Mouse (Mus musculus) MEL (cell line): Measurements from ENCODE around the gene Olfr630. TPM values are rescaled to one million over a fixed set of nuclear protein-coding genes. Genes with fewer than 3 reads are reported as not detected.
A peak's percentile ranks its signal among the peaks of the same experiment; 100 is the strongest.

Experiments used
- DNase-seq: peaks from one replicate; pipeline ENCODE4 v3.0.0; 2011; ENCODE audit warnings: low read depth, low spot score
- H3K27ac ChIP-seq: 2 replicates; pipeline ENCODE4 v1.5.1; 2012; ENCODE audit warnings: low read depth, mild to moderate bottlenecking, control low read depth, low read length, moderate library complexity; ENCODE audit not compliant: control insufficient read depth
- H3K27me3 ChIP-seq, 2 experiments: fragments of 150-350 bp in 1 of 2; sonication (generic) in 1 of 2; 2 replicates each; pipeline ENCODE4 v1.6.1; 2012; ENCODE audit warnings: low read length in 2 of 2, mild to moderate bottlenecking in 2 of 2, improper control_type of control experiment in 1 of 2, moderate library complexity in 1 of 2; ENCODE audit not compliant: insufficient read depth in 2 of 2, control insufficient read depth in 1 of 2
- H3K36me3 ChIP-seq, 2 experiments: 2 replicates each; pipeline ENCODE4 v1.6.1; 2012 to 2014; ENCODE audit warnings: low read length in 2 of 2, improper control_type of control experiment in 1 of 2, inconsistent platforms in 1 of 2, mild to moderate bottlenecking in 1 of 2; ENCODE audit not compliant: insufficient read depth in 2 of 2, control insufficient read depth in 1 of 2
- H3K4me1 ChIP-seq, 2 experiments: fragments of 150-350 bp in 1 of 2; sonication (generic) in 1 of 2; 2 replicates each; pipeline ENCODE4 v1.6.1; 2012; ENCODE audit warnings: low read length in 2 of 2, improper control_type of control experiment in 1 of 2, mild to moderate bottlenecking in 1 of 2; ENCODE audit not compliant: insufficient read depth in 2 of 2, control insufficient read depth in 1 of 2
- H3K4me3 ChIP-seq, 2 experiments: fragments of 150-350 bp in 1 of 2; sonication (generic) in 1 of 2; 2 replicates each; pipeline ENCODE4 v1.5.1; 2012; ENCODE audit warnings: low read depth in 2 of 2, low read length in 2 of 2, mild to moderate bottlenecking in 2 of 2, moderate library complexity in 2 of 2, control low read depth in 1 of 2, improper control_type of control experiment in 1 of 2; ENCODE audit not compliant: control insufficient read depth in 1 of 2, insufficient read depth in 1 of 2
- H3K79me2 ChIP-seq: 2 replicates; pipeline ENCODE4 v1.6.1; 2012; ENCODE audit warnings: mild to moderate bottlenecking, low read length, moderate library complexity; ENCODE audit not compliant: control insufficient read depth, poor library complexity, insufficient read depth
- H3K9ac ChIP-seq: 2 replicates; pipeline ENCODE4 v1.6.1; 2012; ENCODE audit warnings: low read depth, mild to moderate bottlenecking, control low read depth, low read length, moderate library complexity; ENCODE audit not compliant: control insufficient read depth, poor library complexity, severe bottlenecking
- H3K9me3 ChIP-seq: fragments of 150-350 bp; sonication (generic); replicated peaks from 2 replicates; pipeline ENCODE4 v1.6.1; 2012; ENCODE audit warnings: mild to moderate bottlenecking, low read length, improper control_type of control experiment, moderate library complexity; ENCODE audit not compliant: insufficient read depth
- BHLHE40 ChIP-seq: IDR thresholded peaks from 2 replicates; pipeline ENCODE4 v1.6.1; 2012; ENCODE audit warnings: low read depth, mild to moderate bottlenecking, inconsistent platforms, low read length, improper control_type of control experiment, borderline replicate concordance
- CHD1 ChIP-seq: IDR thresholded peaks from 2 replicates; pipeline ENCODE4 v1.6.1; 2012; ENCODE audit warnings: low read depth, mild to moderate bottlenecking, inconsistent platforms, low read length, improper control_type of control experiment
- CHD2 ChIP-seq: IDR thresholded peaks from 2 replicates; pipeline ENCODE4 v1.6.1; 2011; ENCODE audit warnings: low read length, improper control_type of control experiment
- CTCF ChIP-seq, 3 experiments: IDR thresholded peaks in 2 of 3; conservative IDR thresholded peaks in 1 of 3; 2 replicates each; pipeline ENCODE4 v1.5.1; 2011 to 2012; ENCODE audit warnings: low read length in 3 of 3, low read depth in 2 of 3, mild to moderate bottlenecking in 2 of 3, improper control_type of control experiment in 1 of 3, inconsistent platforms in 1 of 3, mixed read lengths in 1 of 3, moderate library complexity in 1 of 3; ENCODE audit not compliant: control insufficient read depth in 1 of 3, insufficient read depth in 1 of 3, poor library complexity in 1 of 3, severe bottlenecking in 1 of 3
- ELF1 ChIP-seq: IDR thresholded peaks from 2 replicates; pipeline ENCODE4 v1.6.1; 2014; ENCODE audit warnings: low read depth, mild to moderate bottlenecking, inconsistent platforms, low read length, improper control_type of control experiment, moderate library complexity
- GABPA ChIP-seq: IDR thresholded peaks from 2 replicates; pipeline ENCODE4 v1.6.1; 2012; ENCODE audit warnings: low read depth, mild to moderate bottlenecking, inconsistent platforms, low read length, improper control_type of control experiment, moderate library complexity
- GATA1 ChIP-seq: IDR thresholded peaks from 2 replicates; pipeline ENCODE4 v1.6.1; 2011; ENCODE audit warnings: low read depth, low read length, improper control_type of control experiment
- KAT2A ChIP-seq: conservative IDR thresholded peaks from 2 replicates; pipeline ENCODE4 v1.6.1; 2012; ENCODE audit warnings: low read depth, low read length, improper control_type of control experiment, inconsistent platforms
- MAFK ChIP-seq: IDR thresholded peaks from 2 replicates; pipeline ENCODE4 v1.6.1; 2011; ENCODE audit warnings: low read depth, mild to moderate bottlenecking, low read length, improper control_type of control experiment, borderline replicate concordance
- MEF2A ChIP-seq: IDR thresholded peaks from 2 replicates; pipeline ENCODE4 v1.6.1; 2014; ENCODE audit warnings: low read depth, mild to moderate bottlenecking, inconsistent platforms, low read length, improper control_type of control experiment; ENCODE audit not compliant: poor library complexity, insufficient replicate concordance, severe bottlenecking; ENCODE audit errors: extremely low read depth
- MXI1 ChIP-seq: IDR thresholded peaks from 2 replicates; pipeline ENCODE4 v1.6.1; 2011; ENCODE audit warnings: mild to moderate bottlenecking, low read depth, low read length, improper control_type of control experiment
- MYC ChIP-seq: IDR thresholded peaks from 2 replicates; pipeline ENCODE4 v1.6.1; 2011; ENCODE audit warnings: low read depth, mild to moderate bottlenecking, low read length, improper control_type of control experiment, moderate library complexity
- NELFE ChIP-seq: IDR thresholded peaks from 2 replicates; pipeline ENCODE4 v1.6.1; 2011; ENCODE audit warnings: low read depth, low read length, improper control_type of control experiment
- RAD21 ChIP-seq: IDR thresholded peaks from 2 replicates; pipeline ENCODE4 v1.6.1; 2011; ENCODE audit warnings: mild to moderate bottlenecking, low read depth, low read length, improper control_type of control experiment
- SIN3A ChIP-seq: IDR thresholded peaks from 2 replicates; pipeline ENCODE4 v1.6.1; 2012; ENCODE audit warnings: low read length, improper control_type of control experiment, inconsistent platforms
- SMC3 ChIP-seq: IDR thresholded peaks from 2 replicates; pipeline ENCODE4 v1.6.1; 2011; ENCODE audit warnings: low read depth, low read length, improper control_type of control experiment
- TAL1 ChIP-seq: IDR thresholded peaks from 2 replicates; pipeline ENCODE4 v1.6.1; 2012; ENCODE audit warnings: mild to moderate bottlenecking, inconsistent platforms, low read length, moderate library complexity, mixed read lengths
- TBP ChIP-seq: IDR thresholded peaks from 2 replicates; pipeline ENCODE4 v1.8.0; 2011; ENCODE audit warnings: low read depth, low read length, improper control_type of control experiment
- TCF12 ChIP-seq: IDR thresholded peaks from 2 replicates; pipeline ENCODE4 v1.6.1; 2014; ENCODE audit warnings: low read depth, mild to moderate bottlenecking, inconsistent platforms, low read length, improper control_type of control experiment, moderate library complexity
- USF1 ChIP-seq: IDR thresholded peaks from 2 replicates; pipeline ENCODE4 v1.6.1; 2014; ENCODE audit warnings: low read depth, mild to moderate bottlenecking, inconsistent platforms, low read length, improper control_type of control experiment, moderate library complexity
- USF2 ChIP-seq, 2 experiments: IDR thresholded peaks; 2 replicates each; pipeline ENCODE4 v1.6.1; 2011 to 2012; ENCODE audit warnings: improper control_type of control experiment in 2 of 2, low read length in 2 of 2, borderline replicate concordance in 1 of 2, inconsistent platforms in 1 of 2, low read depth in 1 of 2, mild to moderate bottlenecking in 1 of 2; ENCODE audit not compliant: insufficient read depth in 1 of 2
- ZC3H11A ChIP-seq: IDR thresholded peaks from 2 replicates; pipeline ENCODE4 v1.6.1; 2012; ENCODE audit warnings: low read depth, mild to moderate bottlenecking, inconsistent platforms, low read length, improper control_type of control experiment
- ZNF384 ChIP-seq: IDR thresholded peaks from 2 replicates; pipeline ENCODE4 v1.6.1; 2012; ENCODE audit warnings: low read depth, mild to moderate bottlenecking, inconsistent platforms, low read length, improper control_type of control experiment
- polyA plus RNA-seq, 2 experiments: library from polyadenylated mRNA; stranded (reverse) in 1 of 2; unstranded in 1 of 2; fragments of >175 nt in 1 of 2; fragments of >200 nt in 1 of 2; gene quantifications; 2 replicates each; pipeline versions ENCODE4 v1.2.1 to v1.2.4; 2012; ENCODE audit warnings: low replicate concordance in 2 of 2, low read depth in 1 of 2; ENCODE audit not compliant: insufficient read length in 2 of 2, insufficient read depth in 1 of 2, missing spikeins in 1 of 2
- total RNA-seq: library from RNA; depleted of rRNA; stranded (reverse); fragments of 300-350 nt; gene quantifications from 2 replicates; pipeline ENCODE4 v1.2.3, GENCODE M21; 2012; rRNA removed

Gene Olfr630
- total RNA-seq, result not detected in 2 replicates
- polyA plus RNA-seq, result not detected

- Histone ChIP-seq H3K36me3 (no peaks in the 10 kb centered on the region), H3K4me1 (no peaks in the 10 kb centered on the region), H3K27ac (no peak within 1 kb of the TSS), H3K9me3 (no peaks in the 10 kb centered on the region), H3K9ac (no peak within 1 kb of the TSS), H3K27me3 (peaks cover 0 to 2% of the 10 kb centered on the region in 2 experiments; a peak in 1 of 4 replicates), H3K79me2 (no peaks in the 10 kb centered on the region), H3K4me3 (no peak within 1 kb of the TSS)
- no peak for DNase-seq
- TF ChIP-seq ZNF384, result no peak
- no peak for TF ChIP-seq ELF1
- TF ChIP-seq MYC, result no peak
- TF ChIP-seq CHD2, result no peak
- TF ChIP-seq BHLHE40, result no peak
- TF ChIP-seq TCF12, result no peak
- TF ChIP-seq GABPA, result no peak
- TF ChIP-seq GATA1, result no peak
- TF ChIP-seq TBP, result no peak
- no peak for TF ChIP-seq USF2 (IDR thresholded peaks at IDR 0.05; ENCODE audit: borderline replicate concordance in 1 of 2, insufficient read depth in 1 of 2, low read depth in 1 of 2, low read length in 2 of 2)
- no peak for TF ChIP-seq CHD1
- TF ChIP-seq USF1, result no peak
Measured at GRCm38 (mm10) chr7:103757233-103757632, at the start of gene Olfr630. Olfr630 (minus strand) TSS chr7:103757333.

- no peak overlapping the region for H3K27ac ChIP-seq
- H3K4me1 ChIP-seq, result peaks cover 15 to 16% of the 10 kb centered on the region in 2 experiments
- TF ChIP-seq SIN3A (0 out of 2 replicates have a peak, but pooled peaks have one; percentile 21), MEF2A (no peak), RAD21 (peak; percentile 47), NELFE (no peak), SMC3 (peak; percentile 47), KAT2A (no peak), MAFK (no peak), MXI1 (0 out of 2 replicates have a peak, but pooled peaks have one; percentile 22), ZNF384 (peak; percentile 32; the same call in 1 of the 2 replicates), CTCF (IDR thresholded peaks at IDR 0.05 in 2 of 3, conservative IDR thresholded peaks at IDR 0.05 in 1 of 3; ENCODE audit: control insufficient read depth in 1 of 3, insufficient read depth in 1 of 3, low read depth in 2 of 3, low read length in 3 of 3, poor library complexity in 1 of 3, severe bottlenecking in 1 of 3) (peak; percentile 34 to 58 (median 46); a peak in 5 of 6 replicates), TAL1 (no peak), MYC (no peak), ZC3H11A (0 out of 2 replicates have a peak, but pooled peaks have one; percentile 29), BHLHE40 (0 out of 2 replicates have a peak, but pooled peaks have one; percentile 21)
- H3K9me3 ChIP-seq, result no peaks in the 10 kb centered on the region
- H3K36me3 ChIP-seq, result peaks cover 0 to 24% of the 10 kb centered on the region in 2 experiments; a peak in 2 of 4 replicates
- H3K79me2 ChIP-seq, result no peaks in the 10 kb centered on the region
- H3K9ac ChIP-seq, result no peak overlapping the region
- no peaks in the 10 kb centered on the region for H3K27me3 ChIP-seq
- H3K4me3 ChIP-seq, result no peak overlapping the region
- DNase-seq, result peak; percentile 71
Measured at GRCm38 (mm10) chr7:103806856-103807255, 49.7 kb upstream of the Olfr630 start.
